Mouse (Mus musculus): ENCODE data around the gene Kdelc2.

The Kdelc2 gene

GRCm38 (mm10) chr9:53383951-53384866 is at the start of gene Kdelc2:
Gene Kdelc2 (plus strand): TSS chr9:53384025.
- peak; percentile 78 for DNase-seq (ENCODE audit: low spot score)

GRCm38 (mm10) chr9:53335131-53335530 is 48.7 kb upstream of the Kdelc2 start:
- no peak for DNase-seq (ENCODE audit: low spot score)

GRCm38 (mm10) chr9:53339603-53340002 is 44.2 kb upstream of the Kdelc2 start:
- no peak for DNase-seq (ENCODE audit: low spot score)

- no peak for DNase-seq (ENCODE audit: low spot score)
Observed at GRCm38 (mm10) chr9:53340328-53340916, 43.4 kb upstream of the Kdelc2 start.

- DNase-seq (ENCODE audit: low spot score) = no peak
Observed at GRCm38 (mm10) chr9:53340969-53341368, 42.9 kb upstream of the Kdelc2 start.

- no peak for DNase-seq (ENCODE audit: low spot score)
Observed at GRCm38 (mm10) chr9:53341981-53342380, 41.8 kb upstream of the Kdelc2 start.

- no peak for DNase-seq (ENCODE audit: low spot score)
Observed at GRCm38 (mm10) chr9:53344646-53345432, 39.0 kb upstream of the Kdelc2 start.

- DNase-seq (ENCODE audit: low spot score) = no peak
Observed at GRCm38 (mm10) chr9:53345728-53346127, 38.1 kb upstream of the Kdelc2 start.

- DNase-seq (ENCODE audit: low spot score) = no peak
Observed at GRCm38 (mm10) chr9:53346402-53346801, 37.4 kb upstream of the Kdelc2 start.

GRCm38 (mm10) chr9:53349211-53349610 is 34.6 kb upstream of the Kdelc2 start:
- DNase-seq (ENCODE audit: low spot score) = no peak

GRCm38 (mm10) chr9:53350331-53350730 is 33.5 kb upstream of the Kdelc2 start:
- DNase-seq (ENCODE audit: low spot score) = no peak

- no peak for DNase-seq (ENCODE audit: low spot score)
Observed at GRCm38 (mm10) chr9:53351899-53352298, 31.9 kb upstream of the Kdelc2 start.

GRCm38 (mm10) chr9:53353161-53353560 is 30.7 kb upstream of the Kdelc2 start:
- no peak for DNase-seq (ENCODE audit: low spot score)

- no peak for DNase-seq (ENCODE audit: low spot score)
Observed at GRCm38 (mm10) chr9:53356219-53357155, 27.3 kb upstream of the Kdelc2 start.

- DNase-seq (ENCODE audit: low spot score) = no peak
Observed at GRCm38 (mm10) chr9:53371339-53371738, 12.5 kb upstream of the Kdelc2 start.

GRCm38 (mm10) chr9:53375907-53376306 is 7.9 kb upstream of the Kdelc2 start:
- DNase-seq (ENCODE audit: low spot score) = no peak

- no peak for DNase-seq (ENCODE audit: low spot score)
Observed at GRCm38 (mm10) chr9:53376820-53377219, 7.0 kb upstream of the Kdelc2 start.

- DNase-seq (ENCODE audit: low spot score) = no peak
Observed at GRCm38 (mm10) chr9:53377597-53377996, 6.2 kb upstream of the Kdelc2 start.

- no peak for DNase-seq (ENCODE audit: low spot score)
Observed at GRCm38 (mm10) chr9:53378171-53378570, 5.7 kb upstream of the Kdelc2 start.

GRCm38 (mm10) chr9:53380595-53380994 is 3.2 kb upstream of the Kdelc2 start:
- DNase-seq (ENCODE audit: low spot score) = no peak

GRCm38 (mm10) chr9:53381113-53381615 is 2.7 kb upstream of the Kdelc2 start:
- no peak for DNase-seq (ENCODE audit: low spot score)
